Mouse (Mus musculus) ovary, adult 18-20 months (tissue): Measurements from ENCODE around the gene Commd1.

Source experiments
- DNase-seq: peaks from one replicate; pipeline ENCODE4 v3.0.0; 2022; ENCODE audit warnings: low spot score, mixed read lengths

The Commd1 gene

DNA sequence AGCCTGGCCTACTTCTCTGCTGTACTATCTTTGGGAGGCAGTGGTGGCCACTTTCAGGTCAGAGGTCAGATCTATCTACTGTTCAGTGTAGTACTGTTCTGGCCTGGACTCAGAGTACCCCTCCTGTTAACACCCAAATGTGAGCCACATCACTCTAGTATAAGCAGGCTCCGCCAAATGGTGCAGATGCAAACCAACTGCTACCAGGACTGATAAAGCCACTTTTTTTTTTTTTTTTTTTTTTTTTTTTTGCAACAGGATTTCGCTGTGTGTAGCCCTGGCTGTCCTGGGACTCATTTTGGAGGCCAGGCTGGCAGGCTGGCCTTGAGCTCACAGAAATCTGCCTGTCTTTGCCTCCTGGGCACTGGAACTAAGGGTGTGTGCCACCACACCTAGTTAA lies 43.2 kb downstream of the Commd1 start:
- DNase-seq: no peak

DNA sequence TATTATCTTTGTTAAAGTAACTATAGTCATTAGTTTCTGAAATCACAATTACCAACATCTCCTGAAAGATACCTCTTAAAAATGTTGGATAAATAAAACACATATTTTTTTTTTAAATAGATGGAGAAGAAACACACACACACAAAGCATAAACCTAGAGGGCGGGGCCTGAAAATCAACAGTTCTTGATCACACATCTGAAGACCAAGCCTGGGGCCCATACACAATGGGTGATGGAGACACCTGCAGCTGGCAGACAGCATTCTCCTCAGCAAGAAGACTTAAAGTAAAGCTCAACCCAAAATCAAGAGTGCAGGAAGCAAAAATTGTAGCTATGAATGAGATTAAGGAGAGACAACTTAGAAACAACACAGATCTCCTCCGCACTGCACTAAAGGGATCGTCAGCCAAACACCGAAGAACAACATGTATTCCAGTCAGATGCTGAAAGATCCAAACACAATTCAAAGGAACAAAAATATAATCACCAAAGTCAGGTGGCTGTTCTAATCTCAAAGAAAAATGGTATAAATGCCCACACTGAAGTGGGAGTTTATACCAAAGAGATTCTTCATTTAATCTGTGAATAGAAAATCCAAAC lies 44.4 kb downstream of the Commd1 start:
- no peak for DNase-seq

GRCm38 (mm10) chr11:22936446-22937125 lies 45.6 kb downstream of the Commd1 start:
- no peak for DNase-seq

GRCm38 (mm10) chr11:22932167-22932566 lies 50.0 kb downstream of the Commd1 start:
- no peak for DNase-seq

- DNase-seq: no peak
Observed at GRCm38 (mm10) chr11:22931320-22931905, 50.8 kb downstream of the Commd1 start.

DNA sequence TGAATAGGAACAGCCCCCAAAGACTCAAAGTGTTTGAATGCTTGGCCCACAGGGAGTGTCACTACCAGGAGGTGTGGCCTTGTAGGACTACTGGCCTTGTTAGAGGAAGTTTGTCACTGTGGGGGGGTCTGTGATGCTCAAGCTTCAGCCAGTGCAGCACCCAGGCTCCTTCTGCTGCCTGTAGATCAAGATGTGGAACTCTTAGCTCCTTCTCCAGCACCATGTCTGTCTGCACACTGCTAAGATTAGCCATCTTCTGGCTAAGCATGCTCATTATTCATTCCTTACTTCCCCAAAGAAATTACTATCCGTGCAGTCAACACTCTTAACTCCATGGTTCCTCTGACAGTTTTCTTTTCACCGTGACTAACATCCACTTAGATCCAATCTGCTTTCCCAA lies 52.1 kb downstream of the Commd1 start:
- DNase-seq: no peak

- DNase-seq: no peak
Observed at GRCm38 (mm10) chr11:22928586-22929169, 53.5 kb downstream of the Commd1 start.

- DNase-seq: no peak
Observed at GRCm38 (mm10) chr11:22923606-22924005, 58.6 kb downstream of the Commd1 start.

GRCm38 (mm10) chr11:22922546-22922945 lies 59.6 kb downstream of the Commd1 start:
- DNase-seq: no peak

- DNase-seq: no peak
Observed at GRCm38 (mm10) chr11:22919336-22919735, 62.8 kb downstream of the Commd1 start.

DNA sequence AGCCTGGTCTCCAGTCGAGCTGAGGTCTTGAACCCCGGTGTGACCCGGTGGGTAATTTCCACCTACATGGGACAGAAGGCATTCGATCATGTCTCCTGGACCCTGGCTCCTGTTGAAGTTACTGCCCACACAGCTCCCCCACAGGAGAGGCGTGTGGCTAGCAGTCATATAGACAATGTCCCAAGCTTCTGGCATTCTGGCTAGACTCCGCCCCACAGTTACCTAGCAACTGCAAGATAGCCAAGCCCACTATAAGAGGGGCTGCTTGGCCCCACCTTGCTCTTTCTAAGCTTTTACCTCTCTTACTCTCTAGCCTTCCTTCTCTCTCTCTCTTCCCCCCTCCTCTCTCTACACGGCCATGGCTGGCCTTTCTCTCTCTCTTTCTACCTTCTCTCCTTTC lies 64.4 kb downstream of the Commd1 start:
- no peak for DNase-seq

GRCm38 (mm10) chr11:22913744-22914143 lies 68.4 kb downstream of the Commd1 start:
- no peak for DNase-seq

DNA sequence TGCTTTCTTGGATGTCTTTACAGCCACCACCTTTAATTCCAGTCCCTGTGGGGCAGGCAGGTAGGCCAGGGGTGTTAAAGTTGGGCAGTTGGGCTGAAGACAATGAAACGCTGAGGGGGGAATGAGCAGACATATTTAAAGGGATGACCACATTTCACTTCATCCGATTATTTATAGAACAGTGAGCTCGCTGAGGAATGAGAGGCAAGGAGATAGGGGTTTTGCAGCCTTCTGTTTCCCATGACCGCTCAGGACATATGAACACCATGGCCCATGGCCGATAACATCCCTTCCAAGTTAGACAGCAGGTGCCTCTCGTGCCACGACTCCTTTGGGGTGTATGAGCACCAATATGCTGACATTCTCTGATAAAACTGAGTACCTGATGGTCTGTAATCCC lies 70.4 kb downstream of the Commd1 start:
- no peak for DNase-seq

- DNase-seq: no peak
Observed at GRCm38 (mm10) chr11:22906453-22906865, 75.7 kb downstream of the Commd1 start.

GRCm38 (mm10) chr11:22902923-22903322 lies 79.3 kb downstream of the Commd1 start:
- DNase-seq: no peak

GRCm38 (mm10) chr11:22900041-22900440 lies 82.1 kb downstream of the Commd1 start:
- DNase-seq: no peak

DNA sequence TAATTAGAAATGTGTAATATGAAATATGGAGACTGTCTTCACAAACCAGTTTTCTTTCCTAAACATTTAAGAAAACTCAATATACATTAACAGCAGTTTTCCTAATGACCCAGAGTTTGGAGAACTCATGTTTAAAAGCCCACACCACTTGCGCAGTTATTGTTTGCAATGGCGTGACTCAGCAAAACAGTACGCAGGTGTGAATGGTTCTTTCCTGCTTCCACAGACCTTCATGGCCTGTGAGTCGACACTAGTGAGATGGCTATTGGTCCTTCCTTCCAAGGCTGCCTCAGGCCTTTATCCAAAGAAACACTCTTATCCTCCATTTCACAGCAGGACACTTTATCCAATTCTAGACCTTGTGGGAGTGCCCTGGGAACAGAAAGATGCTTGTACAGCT lies 84.5 kb downstream of the Commd1 start:
- DNase-seq: no peak

GRCm38 (mm10) chr11:22897127-22897526 lies 85.1 kb downstream of the Commd1 start:
- no peak for DNase-seq

DNA sequence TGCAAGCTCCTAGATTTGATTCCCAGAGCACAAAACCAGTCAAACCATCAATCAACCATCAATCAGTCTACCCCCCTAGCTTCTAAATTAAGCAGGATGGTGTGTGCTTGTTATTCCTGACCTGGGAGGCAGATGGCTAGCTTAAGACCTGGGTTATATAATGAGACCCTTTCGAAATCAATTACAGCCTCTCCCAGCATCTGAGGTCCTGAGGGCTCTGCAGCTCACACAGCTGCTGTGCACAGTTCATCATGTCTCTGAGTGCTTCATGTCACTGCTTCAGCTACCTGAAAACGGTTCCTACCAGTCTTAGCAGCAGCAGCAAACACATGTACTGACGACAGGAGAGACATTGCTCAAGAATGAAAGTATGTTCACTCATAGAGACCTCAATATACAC lies 89.1 kb downstream of the Commd1 start:
- DNase-seq: no peak

- no peak for DNase-seq
Observed at GRCm38 (mm10) chr11:22892466-22892865, 89.7 kb downstream of the Commd1 start.

DNA sequence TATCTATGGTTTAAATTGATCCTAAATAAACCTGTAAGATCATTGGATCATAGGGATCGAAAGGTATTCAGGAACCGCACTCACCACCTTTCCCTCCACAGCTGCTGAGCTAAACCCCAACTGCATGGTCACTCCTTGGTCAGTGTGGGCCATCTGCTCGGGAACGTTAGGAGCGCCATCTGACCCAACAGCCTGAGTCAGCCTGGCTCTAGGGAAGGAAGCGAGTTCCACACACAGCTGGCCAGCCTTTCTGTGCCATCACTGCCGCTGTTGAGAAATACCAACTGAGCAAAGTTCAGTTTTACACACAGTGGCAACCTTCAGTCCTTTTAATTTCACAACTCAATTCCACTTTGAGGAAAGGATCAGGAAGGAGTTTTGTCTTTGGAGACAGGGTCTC lies 90.3 kb downstream of the Commd1 start:
- DNase-seq: no peak

DNA sequence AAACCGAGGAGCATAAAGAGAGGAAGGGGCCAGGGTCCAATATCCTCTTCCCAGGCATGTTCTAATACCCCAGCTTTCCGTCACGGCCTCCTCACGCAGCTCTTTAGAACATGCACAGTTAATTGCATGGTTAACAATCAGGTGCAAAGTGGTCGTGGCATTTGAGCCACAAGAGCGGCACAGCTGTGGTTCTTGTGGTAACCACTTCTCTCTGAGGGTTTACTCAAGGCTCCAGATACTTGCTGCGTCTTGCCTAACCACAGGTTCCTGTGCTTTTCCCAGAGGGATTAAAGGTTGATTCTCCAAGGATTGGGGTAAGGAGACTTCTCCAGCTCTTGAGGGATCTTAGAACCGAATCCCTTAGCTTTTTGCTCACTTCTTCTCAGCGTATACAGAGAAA lies 90.9 kb downstream of the Commd1 start:
- no peak for DNase-seq

GRCm38 (mm10) chr11:22889224-22889623 lies 93.0 kb downstream of the Commd1 start:
- DNase-seq: no peak
